Mouse (Mus musculus) spleen, embryonic (tissue): ENCODE data around the gene Ephx1.
"Not testable (repeated sequence)": the region's sequence is repeated elsewhere in the genome, so short reads cannot be mapped to it uniquely, and the experiment has no call there.

Experiments used
- CTCF ChIA-PET: fragments of 350-600 bp; sonication (Branson Sonifier 250); formaldehyde crosslinking; loops from one replicate; lab custom pipeline; 2022; lab: Charles Lee

Ephx1 gene

GRCm38 (mm10) chr1:181020756-181021487 is at the start of gene Ephx1:
Gene Ephx1, minus strand, starts transcription at chr1:181020904.
- CTCF ChIA-PET, result no interaction called here

GRCm38 (mm10) chr1:181069671-181070070 is 49.0 kb upstream of the Ephx1 start:
- CTCF ChIA-PET, result no interaction called here

DNA sequence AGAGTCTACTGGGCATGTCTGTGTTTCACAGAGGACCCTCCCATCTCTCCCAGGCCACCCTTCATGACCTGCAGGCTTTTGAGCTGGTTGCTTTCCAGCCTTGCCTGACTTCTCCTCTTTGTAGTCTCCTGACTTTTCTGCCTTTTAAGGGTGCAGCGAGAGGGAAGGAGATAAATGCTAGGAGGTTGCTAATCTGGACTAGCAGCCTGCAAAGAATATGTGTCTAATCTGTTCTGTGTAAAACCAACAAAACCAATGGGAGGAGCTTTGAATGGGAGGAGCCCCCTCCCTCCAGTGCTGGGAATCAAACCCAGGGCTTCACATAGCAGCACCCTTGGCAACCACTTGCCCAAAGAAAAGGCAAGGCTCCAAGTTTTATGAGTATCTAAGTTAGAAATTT is 47.6 kb upstream of the Ephx1 start:
- CTCF ChIA-PET, result no interaction called here

- CTCF ChIA-PET, result no interaction called here
These were observed 43.9 kb upstream of the Ephx1 start for GRCm38 (mm10) chr1:181064648-181065047.

- CTCF ChIA-PET, result no interaction called here
These were observed 43.3 kb upstream of the Ephx1 start for GRCm38 (mm10) chr1:181063991-181064390.

- CTCF ChIA-PET, result no interaction called here
These were observed 41.2 kb upstream of the Ephx1 start for GRCm38 (mm10) chr1:181061784-181062485.

GRCm38 (mm10) chr1:181052898-181053297 is 32.2 kb upstream of the Ephx1 start:
- CTCF ChIA-PET, result interaction anchor here (0.6 kb wide), 1 partner anchor 686 kb away, joined by 7 read pairs; no protein-coding TSS in a partner anchor

DNA sequence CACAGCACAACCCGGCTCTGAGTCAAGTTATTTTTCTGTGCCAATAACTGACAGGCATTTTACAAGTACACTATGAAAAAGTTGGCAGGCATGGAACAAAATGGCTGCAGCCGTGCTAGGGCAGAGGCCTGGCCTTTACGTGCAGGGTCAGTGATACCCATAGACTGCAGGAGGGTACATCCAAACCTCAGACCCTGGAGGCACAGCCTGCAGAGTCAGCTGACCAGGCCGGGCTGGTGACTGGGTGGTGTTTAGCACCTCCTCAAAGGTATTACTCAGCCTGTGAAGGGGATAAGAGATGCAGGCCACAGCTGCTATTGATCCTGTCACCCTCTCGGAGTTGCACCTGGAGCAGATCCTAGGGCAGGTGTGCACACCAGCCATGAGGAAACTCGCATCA is 30.2 kb upstream of the Ephx1 start, which contains the start of gene 9130409I23Rik:
9130409I23Rik (plus strand) TSS at position 301 of the 400 bp plus-strand sequence.
- CTCF ChIA-PET, result no interaction called here

GRCm38 (mm10) chr1:181049328-181049842 is 28.7 kb upstream of the Ephx1 start:
- CTCF ChIA-PET, result interaction anchor here (0.6 to 0.7 kb wide), 3 partner anchors 10 to 20 kb away, joined by 4 to 6 read pairs (median 6); no protein-coding TSS in a partner anchor

DNA sequence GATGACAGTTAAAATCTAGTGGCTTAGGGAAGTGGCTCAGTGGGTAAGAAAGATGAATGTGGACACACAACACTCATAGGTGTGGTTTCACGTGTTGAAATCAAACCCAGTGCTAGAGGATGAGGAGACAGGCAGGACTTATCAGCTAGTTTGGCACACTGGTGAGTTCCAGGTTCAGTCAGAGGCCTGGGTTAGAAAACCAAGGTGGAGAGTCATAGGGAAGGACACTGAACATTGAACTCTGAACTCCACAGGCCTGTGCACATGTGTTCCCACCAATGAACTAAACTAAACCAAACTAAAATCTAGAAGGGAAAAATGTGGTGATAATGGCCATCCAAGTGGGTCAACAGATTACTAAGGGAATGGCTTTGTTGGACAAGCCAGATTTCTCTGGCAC is 26.8 kb upstream of the Ephx1 start:
- CTCF ChIA-PET, result no interaction called here

GRCm38 (mm10) chr1:181039652-181040051 is 18.9 kb upstream of the Ephx1 start:
- CTCF ChIA-PET, result interaction anchor here (0.6 to 2.0 kb wide), 6 partner anchors 8 to 52 kb away, joined by 3 to 11 read pairs (median 4); no protein-coding TSS in a partner anchor

- CTCF ChIA-PET, result interaction anchor here (0.6 to 0.7 kb wide), 2 partner anchors 59 to 318 kb away, joined by 5 to 15 read pairs; no protein-coding TSS in a partner anchor
These were observed 16.9 kb upstream of the Ephx1 start for GRCm38 (mm10) chr1:181037623-181038022.

DNA sequence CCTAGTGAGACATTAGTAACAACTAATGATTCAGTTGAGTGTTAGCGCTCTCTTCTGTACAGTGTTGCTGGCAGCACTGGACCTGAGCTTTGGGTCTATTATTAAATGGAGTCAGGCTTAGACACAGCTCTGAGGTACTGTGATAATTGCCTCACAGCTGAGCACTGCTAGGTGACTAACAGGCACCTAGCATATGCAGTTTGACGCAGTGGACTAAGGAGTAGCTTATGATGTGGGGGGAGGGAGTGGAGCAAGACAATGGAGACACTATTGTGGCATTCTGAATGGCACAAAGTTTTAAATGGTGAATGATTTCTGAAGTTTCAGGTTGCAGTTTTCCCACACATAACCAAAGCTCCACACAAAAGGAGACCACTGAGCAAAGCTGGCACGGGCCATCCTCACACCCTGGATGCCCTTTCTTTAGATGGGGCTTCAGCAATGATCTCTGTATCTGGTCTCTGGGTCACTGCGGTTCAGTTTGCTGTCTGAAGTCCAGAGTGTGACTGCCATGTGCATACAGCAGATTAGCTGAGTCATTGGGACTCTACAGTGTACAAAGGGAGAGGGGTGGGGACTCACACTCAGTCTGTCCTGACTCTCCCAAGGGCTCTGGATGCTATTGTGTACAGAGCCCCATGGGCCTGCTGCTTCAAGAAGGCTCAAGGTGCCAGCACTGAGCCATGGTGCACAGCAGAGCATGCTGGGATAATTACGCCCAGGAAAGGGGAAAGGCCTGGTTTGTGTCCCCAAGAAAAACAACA is 14.5 kb upstream of the Ephx1 start:
- CTCF ChIA-PET, result not testable (repeated sequence)

DNA sequence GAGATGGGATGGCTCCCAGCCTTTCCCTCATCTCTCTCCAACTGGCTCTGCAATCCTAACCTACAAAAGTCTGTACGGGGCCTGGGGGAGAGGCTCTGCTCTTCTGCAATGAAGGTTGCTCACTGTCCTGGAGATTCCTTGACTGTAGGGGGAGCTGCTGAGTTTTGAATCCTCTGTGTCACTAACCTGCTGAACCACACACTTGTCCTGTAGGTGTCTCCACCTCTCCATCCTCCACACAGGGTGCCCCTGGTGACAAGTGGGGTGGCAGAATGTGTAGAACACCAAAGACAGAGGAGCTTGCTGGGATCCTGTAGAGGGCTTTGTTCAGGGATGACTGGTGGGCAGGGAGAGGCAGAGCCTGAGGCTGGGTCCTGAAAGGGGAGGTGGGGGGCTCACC is 1.6 kb upstream of the Ephx1 start:
- CTCF ChIA-PET, result interaction anchor here (0.6 to 0.7 kb wide), 2 partner anchors 10 to 11 kb away, joined by 3 to 7 read pairs; no protein-coding TSS in a partner anchor

GRCm38 (mm10) chr1:181021488-181021865 is 773 bp upstream of the Ephx1 start:
- CTCF ChIA-PET, result interaction anchor here (0.7 kb wide), 1 partner anchor 10 kb away, joined by 3 read pairs; no protein-coding TSS in a partner anchor

DNA sequence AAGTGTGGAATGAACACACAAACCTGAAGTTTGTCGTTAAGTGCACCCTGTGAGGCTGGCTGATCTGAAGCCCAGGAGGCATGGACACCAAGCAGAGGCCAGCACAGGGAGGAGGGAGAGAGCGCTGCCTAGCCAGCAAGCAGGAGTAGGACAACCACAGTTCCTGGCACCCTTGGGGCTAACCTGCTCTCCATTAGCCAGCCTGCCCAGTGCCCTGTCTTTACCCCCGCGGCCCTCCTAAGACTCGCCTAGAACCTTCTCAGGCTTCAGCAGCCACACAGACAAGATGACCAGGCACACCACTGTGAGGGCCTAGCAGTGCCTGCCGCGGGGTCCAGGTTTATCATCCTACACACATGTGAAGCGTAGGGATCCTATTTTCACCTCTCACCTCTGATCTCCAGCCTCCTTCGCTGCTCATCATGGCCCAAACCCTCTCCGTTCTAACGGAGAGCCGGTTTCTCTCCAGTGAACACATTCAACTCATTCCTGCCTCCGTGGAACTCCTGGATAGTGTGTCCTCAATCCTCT is 2.7 kb downstream of the Ephx1 start:
- CTCF ChIA-PET, result no interaction called here

DNA sequence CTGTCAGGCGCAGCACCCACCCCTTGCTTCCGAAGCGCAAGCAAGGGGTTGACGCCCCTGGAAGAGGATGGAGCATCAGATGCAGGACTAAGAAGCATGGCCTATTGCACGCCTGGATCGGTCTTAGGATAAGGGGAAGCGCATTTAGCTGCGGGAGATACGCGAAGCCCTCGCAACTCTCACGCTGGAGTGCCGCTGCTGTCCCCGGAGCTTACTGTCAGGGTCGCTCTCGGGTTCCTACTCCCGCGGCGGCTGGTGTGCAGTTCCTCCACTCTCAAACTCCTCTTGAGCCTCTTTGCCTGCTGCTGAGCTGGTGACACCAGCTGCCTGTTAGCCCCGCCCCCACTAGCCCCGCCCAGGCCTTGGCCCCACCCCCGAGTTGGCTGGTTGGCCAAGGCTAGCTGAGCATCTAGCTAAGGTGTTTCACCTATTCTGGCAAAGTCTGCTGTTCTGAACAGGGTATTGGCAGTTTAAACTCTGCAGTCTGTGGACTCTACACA is 3.4 kb downstream of the Ephx1 start:
- CTCF ChIA-PET, result no interaction called here

- CTCF ChIA-PET, result interaction anchor here (1.0 kb wide), 1 partner anchor 22 kb away, joined by 4 read pairs; no protein-coding TSS in a partner anchor
These were observed 4.1 kb downstream of the Ephx1 start for GRCm38 (mm10) chr1:181016532-181017131.

GRCm38 (mm10) chr1:181016045-181016444 is 4.7 kb downstream of the Ephx1 start:
- CTCF ChIA-PET, result interaction anchor here (1.0 kb wide), 1 partner anchor 23 kb away, joined by 4 read pairs; no protein-coding TSS in a partner anchor

DNA sequence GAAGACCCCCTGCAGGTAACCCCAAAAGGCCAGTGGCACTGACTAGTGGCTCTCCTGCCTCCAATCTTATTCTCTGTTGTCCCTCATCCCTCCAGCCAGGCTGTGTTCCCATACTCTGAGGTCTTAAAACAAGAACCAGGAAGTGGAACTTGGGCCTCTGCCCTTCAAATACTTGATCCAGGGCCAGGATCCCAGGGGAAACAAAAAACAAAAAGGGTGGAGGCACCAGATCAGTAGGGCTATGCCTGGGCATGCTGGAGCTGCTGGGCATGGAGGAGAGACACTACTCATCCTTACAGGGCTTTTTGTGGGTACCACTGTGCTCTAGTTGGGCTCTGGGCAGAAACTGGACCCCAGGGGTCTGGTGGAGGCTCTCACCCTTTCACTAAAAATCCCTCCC is 5.1 kb downstream of the Ephx1 start:
- CTCF ChIA-PET, result interaction anchor here (0.5 kb wide), 1 partner anchor 76 kb away, joined by 5 read pairs; no protein-coding TSS in a partner anchor
